Mouse (Mus musculus): ENCODE measurements at regions not wholly inside any gene's neighbourhood (a gene's known extent, or its start where the extent isn't known, plus 50 kb on each side); places are given as distances from the start of the nearest gene placed in this dataset.

GRCm38 (mm10) chr15:67414371-67414930 is 913.7 kb upstream of the Lrrc6 start:
- 41% methylated on average over 3 of the region's 3 CpGs for WGBS (ENCODE audit: insufficient replicate concordance)
- ATAC-seq: no peak
- no peaks in the 10 kb centered on the region for H3K27me3 ChIP-seq (ENCODE audit: insufficient read depth, low read length)

GRCm38 (mm10) chr15:67413581-67413980 is 912.9 kb upstream of the Lrrc6 start:
- H3K27ac ChIP-seq (ENCODE audit: low read depth): no peak overlapping the region
- no peak overlapping the region for H3K4me2 ChIP-seq (ENCODE audit: low read depth, low read length)
- no peaks in the 10 kb centered on the region for H3K36me3 ChIP-seq (replicated peaks; ENCODE audit: insufficient read depth, low read length)
- H3K4me3 ChIP-seq (ENCODE audit: low read depth, low read length): no peak overlapping the region
- H3K4me1 ChIP-seq (ENCODE audit: insufficient read depth): peaks cover 5% of the 10 kb centered on the region; the same call in 1 of the 2 replicates
- DNase-seq (no peak), ATAC-seq (no peak)
- WGBS (ENCODE audit: insufficient replicate concordance): 66% methylated on average over 3 of the region's 3 CpGs
- no peak overlapping the region for H3K9ac ChIP-seq (replicated peaks)
- no peaks in the 10 kb centered on the region for H3K9me3 ChIP-seq (ENCODE audit: low read length)
- TF ChIP-seq EP300 (IDR thresholded peaks at IDR 0.05; ENCODE audit: low read depth) (no peak), CTCF (IDR thresholded peaks at IDR 0.05; ENCODE audit: low read depth) (no peak)
- no peaks in the 10 kb centered on the region for H3K27me3 ChIP-seq (ENCODE audit: insufficient read depth, low read length)

More at GRCm38 (mm10) chr15:67414371-67414930, 913.7 kb upstream of the Lrrc6 start:
- Histone ChIP-seq H3K36me3 (replicated peaks; ENCODE audit: insufficient read depth, low read length) (no peaks in the 10 kb centered on the region), H3K9ac (replicated peaks) (no peak overlapping the region), H3K4me1 (ENCODE audit: insufficient read depth) (peaks cover 5% of the 10 kb centered on the region; the same call in 1 of the 2 replicates), H3K27ac (ENCODE audit: low read depth) (no peak overlapping the region), H3K4me2 (ENCODE audit: low read depth, low read length) (no peak overlapping the region), H3K9me3 (ENCODE audit: low read length) (no peaks in the 10 kb centered on the region), H3K4me3 (ENCODE audit: low read depth, low read length) (no peak overlapping the region)
- no peak for DNase-seq
- no peak for TF ChIP-seq CTCF (IDR thresholded peaks at IDR 0.05; ENCODE audit: low read depth)
- TF ChIP-seq EP300 (IDR thresholded peaks at IDR 0.05; ENCODE audit: low read depth): no peak

GRCm38 (mm10) chr15:67412394-67412793 is 911.7 kb upstream of the Lrrc6 start:
- Histone ChIP-seq H3K4me1 (ENCODE audit: insufficient read depth) (peaks cover 5% of the 10 kb centered on the region; the same call in 1 of the 2 replicates), H3K27ac (ENCODE audit: low read depth) (no peak overlapping the region), H3K9me3 (ENCODE audit: low read length) (no peaks in the 10 kb centered on the region), H3K9ac (replicated peaks) (no peak overlapping the region), H3K4me3 (ENCODE audit: low read depth, low read length) (no peak overlapping the region), H3K4me2 (ENCODE audit: low read depth, low read length) (no peak overlapping the region), H3K27me3 (ENCODE audit: insufficient read depth, low read length) (no peaks in the 10 kb centered on the region), H3K36me3 (replicated peaks; ENCODE audit: insufficient read depth, low read length) (no peaks in the 10 kb centered on the region)
- TF ChIP-seq EP300 (IDR thresholded peaks at IDR 0.05; ENCODE audit: low read depth) (no peak), CTCF (IDR thresholded peaks at IDR 0.05; ENCODE audit: low read depth) (no peak)
- 50% methylated on average over 1 of the region's 1 CpGs for WGBS (ENCODE audit: insufficient replicate concordance)
- ATAC-seq: no peak
- DNase-seq: no peak

GRCm38 (mm10) chr15:67411657-67412056 is 910.9 kb upstream of the Lrrc6 start:
- Histone ChIP-seq H3K4me3 (ENCODE audit: low read depth, low read length) (no peak overlapping the region), H3K4me1 (ENCODE audit: insufficient read depth) (peaks cover 5% of the 10 kb centered on the region; the same call in 1 of the 2 replicates), H3K27ac (ENCODE audit: low read depth) (no peak overlapping the region), H3K9ac (replicated peaks) (no peak overlapping the region), H3K9me3 (ENCODE audit: low read length) (no peaks in the 10 kb centered on the region), H3K27me3 (ENCODE audit: insufficient read depth, low read length) (no peaks in the 10 kb centered on the region), H3K36me3 (replicated peaks; ENCODE audit: insufficient read depth, low read length) (no peaks in the 10 kb centered on the region), H3K4me2 (ENCODE audit: low read depth, low read length) (no peak overlapping the region)
- no peak for ATAC-seq
- DNase-seq: no peak
- WGBS (ENCODE audit: insufficient replicate concordance): 76% methylated on average over 2 of the region's 2 CpGs
- TF ChIP-seq EP300 (IDR thresholded peaks at IDR 0.05; ENCODE audit: low read depth): no peak

- 16% methylated on average over 1 of the region's 1 CpGs for WGBS (ENCODE audit: insufficient replicate concordance)
- Histone ChIP-seq H3K27ac (ENCODE audit: low read depth) (no peak overlapping the region), H3K9ac (replicated peaks) (no peak overlapping the region), H3K4me2 (ENCODE audit: low read depth, low read length) (no peak overlapping the region), H3K4me3 (ENCODE audit: low read depth, low read length) (no peak overlapping the region), H3K36me3 (replicated peaks; ENCODE audit: insufficient read depth, low read length) (no peaks in the 10 kb centered on the region), H3K9me3 (ENCODE audit: low read length) (no peaks in the 10 kb centered on the region), H3K4me1 (ENCODE audit: insufficient read depth) (peaks cover 5% of the 10 kb centered on the region; the same call in 1 of the 2 replicates), H3K27me3 (ENCODE audit: insufficient read depth, low read length) (no peaks in the 10 kb centered on the region)
- DNase-seq (no peak), ATAC-seq (peak; percentile 74)
- no peak for TF ChIP-seq EP300 (IDR thresholded peaks at IDR 0.05; ENCODE audit: low read depth)
- TF ChIP-seq CTCF (IDR thresholded peaks at IDR 0.05; ENCODE audit: low read depth): no peak
These were observed 909.3 kb upstream of the Lrrc6 start for GRCm38 (mm10) chr15:67410012-67410411.

- 70% methylated on average over 9 of the region's 9 CpGs for WGBS (ENCODE audit: insufficient replicate concordance)
- Histone ChIP-seq H3K4me3 (ENCODE audit: low read depth, low read length) (no peak overlapping the region), H3K36me3 (replicated peaks; ENCODE audit: insufficient read depth, low read length) (no peaks in the 10 kb centered on the region), H3K27me3 (ENCODE audit: insufficient read depth, low read length) (no peaks in the 10 kb centered on the region), H3K9me3 (ENCODE audit: low read length) (no peaks in the 10 kb centered on the region), H3K4me1 (ENCODE audit: insufficient read depth) (peaks cover 1% of the 10 kb centered on the region; the same call in 1 of the 2 replicates), H3K4me2 (ENCODE audit: low read depth, low read length) (no peak overlapping the region), H3K9ac (replicated peaks) (no peak overlapping the region), H3K27ac (ENCODE audit: low read depth) (no peak overlapping the region)
- ATAC-seq (no peak), DNase-seq (no peak)
- TF ChIP-seq CTCF (IDR thresholded peaks at IDR 0.05; ENCODE audit: low read depth) (no peak), EP300 (IDR thresholded peaks at IDR 0.05; ENCODE audit: low read depth) (no peak)
These were observed 908.3 kb upstream of the Lrrc6 start for GRCm38 (mm10) chr15:67408871-67409559.
